Mouse (Mus musculus) erythroblast, embryonic 14.5 days (primary cell): Measurements from ENCODE around the gene Tbx21.

Experiments
- GATA1 ChIP-seq: IDR thresholded peaks from 2 replicates; pipeline ENCODE4 v1.6.1; 2012; ENCODE audit warnings: low read length, inconsistent platforms, mixed read lengths
- TAL1 ChIP-seq: IDR thresholded peaks from 3 replicates; pipeline ENCODE4 v1.6.1; 2012; ENCODE audit warnings: low read length, inconsistent platforms, mixed read lengths

DNA sequence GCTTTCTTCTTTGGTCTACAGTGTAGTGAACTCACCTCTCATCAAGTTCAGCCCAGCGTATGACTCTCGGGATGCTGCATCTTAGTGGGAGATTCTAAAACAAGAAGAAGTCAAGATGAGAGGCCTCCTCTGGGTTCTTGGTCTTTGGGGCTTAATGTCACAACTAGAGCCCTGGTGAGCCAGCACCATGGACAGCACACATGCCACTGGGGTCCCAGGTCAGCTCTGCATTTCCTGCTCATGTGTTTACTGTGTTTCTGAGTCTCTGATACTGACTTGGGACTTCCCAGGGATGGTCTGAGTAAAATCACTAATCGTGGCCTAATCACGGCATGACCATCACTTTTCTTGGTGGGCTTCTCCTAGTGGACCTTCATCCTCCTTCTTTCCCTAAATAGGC is 36.4 kb downstream of the Tbx21 start:
- TF ChIP-seq TAL1, result no peak
- no peak for TF ChIP-seq GATA1
